Mouse (Mus musculus) C2C12 (cell line): ENCODE measurements around the gene Erbin. TPM values are rescaled to one million over a fixed set of nuclear protein-coding genes. Genes with fewer than 3 reads are reported as not detected.

Experiments
- H3K27me3 ChIP-seq: one replicate; pipeline ENCODE4 v1.6.1; 2011; ENCODE audit not compliant: control insufficient read depth, insufficient read depth, insufficient read length
- H3K36me3 ChIP-seq: one replicate; pipeline ENCODE4 v1.6.1; 2011; ENCODE audit not compliant: control insufficient read depth, insufficient read depth
- H3K4me3 ChIP-seq: one replicate; pipeline ENCODE4 v1.5.1; 2011; ENCODE audit warnings: mild to moderate bottlenecking, control low read depth; ENCODE audit not compliant: poor library complexity, insufficient read depth, severe bottlenecking
- H3K79me2 ChIP-seq: one replicate; pipeline ENCODE4 v1.6.1; 2011; ENCODE audit not compliant: control insufficient read depth, insufficient read depth
- H3K79me3 ChIP-seq: one replicate; pipeline ENCODE4 v1.6.1; 2011; ENCODE audit warnings: low read depth, control low read depth
- H3ac ChIP-seq: one replicate; pipeline ENCODE3; 2011; ENCODE audit warnings: low read depth; ENCODE audit not compliant: control insufficient read depth, insufficient read length
- CEBPB ChIP-seq: IDR thresholded peaks from one replicate; pipeline ENCODE4 v1.6.1; 2011; ENCODE audit warnings: low read depth, mild to moderate bottlenecking, control low read depth, moderate library complexity
- CTCF ChIP-seq: IDR thresholded peaks from one replicate; pipeline ENCODE4 v1.5.1; 2011; ENCODE audit not compliant: control insufficient read depth, insufficient read depth, insufficient read length
- FOSL1 ChIP-seq: IDR thresholded peaks from one replicate; pipeline ENCODE4 v1.8.0; 2011; ENCODE audit warnings: mild to moderate bottlenecking, low read length; ENCODE audit not compliant: poor library complexity, insufficient read depth, severe bottlenecking
- MAX ChIP-seq: IDR thresholded peaks from one replicate; pipeline ENCODE4 v1.6.1; 2011; ENCODE audit warnings: mild to moderate bottlenecking, control low read depth
- MYOD1 ChIP-seq: IDR thresholded peaks from one replicate; pipeline ENCODE4 v1.6.1; 2011; ENCODE audit warnings: low read depth; ENCODE audit not compliant: control insufficient read depth, insufficient read length
- MYOG ChIP-seq: IDR thresholded peaks from one replicate; pipeline ENCODE4 v1.6.1; 2011; ENCODE audit not compliant: control insufficient read depth, insufficient read length; ENCODE audit errors: extremely low read depth
- USF1 ChIP-seq: IDR thresholded peaks from one replicate; pipeline ENCODE4 v1.6.1; 2011; ENCODE audit warnings: low read depth, mild to moderate bottlenecking, control low read depth, moderate library complexity
- polyA plus RNA-seq: library from polyadenylated mRNA; unstranded; fragments of >200 nt; fragmentation: generic; extraction: Trizol; gene quantifications from one replicate; pipeline ENCODE4 v1.2.1, GENCODE M21; 2012; ENCODE audit warnings: missing spikeins

Gene Erbin
- polyA plus RNA-seq, 1 experiment = 7.5 TPM

- Histone ChIP-seq H3K27me3 (no peaks in the 10 kb centered on the region), H3K79me3 (no peaks in the 10 kb centered on the region), H3K4me3 (no peak overlapping the region), H3K79me2 (no peaks in the 10 kb centered on the region), H3K36me3 (no peaks in the 10 kb centered on the region), H3ac (no peak overlapping the region)
- TF ChIP-seq MYOG = no peak
- TF ChIP-seq MAX = no peak
- no peak for TF ChIP-seq CTCF
- no peak for TF ChIP-seq MYOD1
- no peak for TF ChIP-seq CEBPB
- TF ChIP-seq USF1 = no peak
- no peak for TF ChIP-seq FOSL1
Measured at GRCm38 (mm10) chr13:103959841-103960240, 39.5 kb upstream of the Erbin start.

DNA sequence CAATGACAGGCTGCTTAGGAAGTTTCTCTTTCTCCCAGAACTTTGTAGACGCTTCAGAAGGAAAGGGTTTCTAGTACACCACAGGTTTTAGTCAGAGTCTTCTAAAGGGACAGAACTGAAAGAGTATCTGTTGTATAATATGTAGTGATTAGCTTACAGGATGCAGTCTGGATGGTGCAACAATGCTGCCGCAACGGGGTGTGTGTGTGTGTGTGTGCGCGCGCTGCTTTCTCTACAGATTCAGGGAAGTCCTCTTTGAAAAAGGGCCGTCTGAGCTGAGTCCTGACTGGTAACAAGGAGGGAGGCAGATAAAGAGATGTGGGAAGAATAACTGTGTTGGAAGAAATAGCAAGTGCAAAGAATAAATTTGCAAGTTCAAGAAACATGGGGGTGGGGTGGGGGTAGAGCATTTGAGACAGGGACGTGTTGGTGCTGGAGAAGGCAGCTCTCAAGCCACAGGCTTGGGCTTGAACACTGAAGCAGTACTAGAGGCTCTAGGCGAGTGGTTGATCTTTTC lies 38.4 kb upstream of the Erbin start:
- Histone ChIP-seq H3K27me3 (no peaks in the 10 kb centered on the region), H3K4me3 (no peak overlapping the region), H3ac (no peak overlapping the region), H3K79me3 (no peaks in the 10 kb centered on the region), H3K79me2 (no peaks in the 10 kb centered on the region), H3K36me3 (no peaks in the 10 kb centered on the region)
- no peak for TF ChIP-seq FOSL1
- no peak for TF ChIP-seq MYOD1
- no peak for TF ChIP-seq MAX
- no peak for TF ChIP-seq USF1
- TF ChIP-seq CEBPB = no peak
- no peak for TF ChIP-seq CTCF
- no peak for TF ChIP-seq MYOG

GRCm38 (mm10) chr13:103957175-103957940 lies 37.0 kb upstream of the Erbin start:
- Histone ChIP-seq H3K36me3 (no peaks in the 10 kb centered on the region), H3K4me3 (no peak overlapping the region), H3K79me3 (no peaks in the 10 kb centered on the region), H3K27me3 (no peaks in the 10 kb centered on the region), H3ac (no peak overlapping the region), H3K79me2 (no peaks in the 10 kb centered on the region)
- TF ChIP-seq MYOG (no peak), CEBPB (no peak), MYOD1 (peak; percentile 28)

GRCm38 (mm10) chr13:103955652-103956051 lies 35.3 kb upstream of the Erbin start:
- Histone ChIP-seq H3K27me3 (no peaks in the 10 kb centered on the region), H3K4me3 (no peak overlapping the region), H3K36me3 (no peaks in the 10 kb centered on the region), H3ac (no peak overlapping the region), H3K79me2 (no peaks in the 10 kb centered on the region), H3K79me3 (no peaks in the 10 kb centered on the region)
- TF ChIP-seq MYOD1 (no peak), CEBPB (no peak), CTCF (no peak), MAX (no peak), FOSL1 (no peak), MYOG (no peak), USF1 (no peak)

- Histone ChIP-seq H3K27me3 (no peaks in the 10 kb centered on the region), H3K36me3 (no peaks in the 10 kb centered on the region), H3ac (no peak overlapping the region), H3K79me2 (no peaks in the 10 kb centered on the region), H3K79me3 (no peaks in the 10 kb centered on the region), H3K4me3 (no peak overlapping the region)
- TF ChIP-seq CEBPB (no peak), MYOG (no peak)
Measured at GRCm38 (mm10) chr13:103951393-103951792, 31.1 kb upstream of the Erbin start.

DNA sequence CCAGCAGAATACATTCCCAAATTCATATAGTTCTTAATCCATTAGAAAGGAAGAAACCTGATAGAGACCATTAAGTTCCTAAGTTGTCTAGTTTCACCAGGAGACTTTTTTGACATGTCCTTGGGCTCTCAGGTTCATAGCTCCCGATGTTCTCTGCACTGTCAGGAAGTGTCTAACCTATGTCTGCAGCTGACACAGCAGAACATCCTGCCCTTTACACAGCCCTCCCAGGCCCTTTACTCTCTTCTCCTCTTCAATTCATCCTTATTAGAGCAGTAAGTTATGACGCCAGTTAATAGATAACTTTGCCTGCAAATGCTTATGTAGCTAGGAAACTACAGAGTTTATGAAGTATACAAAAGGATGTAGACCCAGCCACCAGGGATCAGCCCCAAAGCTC lies 20.5 kb upstream of the Erbin start:
- Histone ChIP-seq H3K79me3 (no peaks in the 10 kb centered on the region), H3K36me3 (no peaks in the 10 kb centered on the region), H3K79me2 (no peaks in the 10 kb centered on the region), H3ac (no peak overlapping the region), H3K4me3 (no peak overlapping the region), H3K27me3 (no peaks in the 10 kb centered on the region)
- no peak for TF ChIP-seq CTCF
- TF ChIP-seq FOSL1 = no peak
- TF ChIP-seq MAX = no peak
- TF ChIP-seq USF1 = no peak
- TF ChIP-seq MYOG = no peak
- TF ChIP-seq MYOD1 = no peak
- TF ChIP-seq CEBPB = no peak
